Mouse (Mus musculus): ENCODE results near the gene Mapkap1. TPM values are rescaled to one million over a fixed set of nuclear protein-coding genes. Genes with fewer than 3 reads are reported as not detected.
A peak's percentile ranks its signal among the peaks of the same experiment; 100 is the strongest.

The Mapkap1 gene
- polyA plus RNA-seq, 2 experiments = 14.9 to 25.5 TPM

GRCm38 (mm10) chr2:34526527-34527371, 120.2 kb downstream of the Mapkap1 start:
- Histone ChIP-seq H3K4me3 (ENCODE audit: insufficient read depth in 1 of 2, low read depth in 2 of 2, low read length in 2 of 2) (no peak overlapping the region), H3K9ac (replicated peaks) (no peak overlapping the region), H3K9me3 (ENCODE audit: control insufficient read depth, low read length) (no peaks in the 10 kb centered on the region), H3K4me1 (replicated peaks; ENCODE audit: control insufficient read depth in 2 of 2, insufficient read depth in 2 of 2, low read length in 1 of 2) (no peaks in the 10 kb centered on the region), H3K27ac (no peak overlapping the region), H3K4me2 (ENCODE audit: low read depth) (no peak overlapping the region), H3K27me3 (ENCODE audit: control insufficient read depth, insufficient read depth, low read length) (no peaks in the 10 kb centered on the region), H3K36me3 (replicated peaks; ENCODE audit: control insufficient read depth, insufficient read depth, low read depth) (no peaks in the 10 kb centered on the region)
- 67% methylated on average over 15 of the region's 15 CpGs for WGBS (ENCODE audit: insufficient replicate concordance)
- TF ChIP-seq EP300 (IDR thresholded peaks at IDR 0.05; ENCODE audit: low read depth) (no peak), CTCF (IDR thresholded peaks at IDR 0.05; ENCODE audit: low read depth) (no peak)
- no peak for ATAC-seq (ENCODE audit: insufficient read depth)
- no peak for DNase-seq (ENCODE audit: low read depth in 3 of 3, low spot score in 3 of 3)

DNA sequence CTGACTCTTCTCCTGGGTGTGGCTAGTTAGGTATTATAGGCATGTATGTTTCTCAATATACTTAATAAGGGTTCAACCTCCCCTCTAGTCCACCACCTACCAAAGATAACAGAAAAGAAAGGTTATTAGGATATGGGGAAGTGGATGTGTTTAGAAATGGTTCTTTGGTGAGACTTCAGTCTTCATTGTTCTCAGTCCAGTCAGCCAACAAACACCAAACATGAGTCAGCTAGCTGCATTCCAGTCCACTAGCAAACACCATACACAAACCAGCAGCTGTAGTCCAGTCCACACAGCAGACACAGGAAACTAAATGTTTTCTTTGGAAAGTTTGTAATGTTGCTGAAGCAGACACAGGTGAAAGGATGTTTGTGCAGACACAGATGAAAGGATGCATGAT, 121.9 kb downstream of the Mapkap1 start:
- no peak for DNase-seq (ENCODE audit: low read depth in 3 of 3, low spot score in 3 of 3)
- TF ChIP-seq CTCF (IDR thresholded peaks at IDR 0.05; ENCODE audit: low read depth) (no peak), EP300 (IDR thresholded peaks at IDR 0.05; ENCODE audit: low read depth) (no peak)
- Histone ChIP-seq H3K4me2 (ENCODE audit: low read depth) (no peak overlapping the region), H3K9me3 (ENCODE audit: control insufficient read depth, low read length) (no peaks in the 10 kb centered on the region), H3K4me3 (ENCODE audit: insufficient read depth in 1 of 2, low read depth in 2 of 2, low read length in 2 of 2) (no peak overlapping the region), H3K27ac (no peak overlapping the region), H3K9ac (replicated peaks) (no peak overlapping the region), H3K27me3 (ENCODE audit: control insufficient read depth, insufficient read depth, low read length) (no peaks in the 10 kb centered on the region), H3K36me3 (replicated peaks; ENCODE audit: control insufficient read depth, insufficient read depth, low read depth) (no peaks in the 10 kb centered on the region), H3K4me1 (replicated peaks; ENCODE audit: control insufficient read depth in 2 of 2, insufficient read depth in 2 of 2, low read length in 1 of 2) (no peaks in the 10 kb centered on the region)
- ATAC-seq (ENCODE audit: insufficient read depth) = no peak

GRCm38 (mm10) chr2:34530042-34530441, 123.5 kb downstream of the Mapkap1 start:
- TF ChIP-seq CTCF (IDR thresholded peaks at IDR 0.05; ENCODE audit: low read depth) = peak; percentile 50
- TF ChIP-seq EP300 (IDR thresholded peaks at IDR 0.05; ENCODE audit: low read depth) = no peak
- no peak for ATAC-seq (ENCODE audit: insufficient read depth)
- H3K9me3 ChIP-seq (ENCODE audit: control insufficient read depth, low read length) = no peaks in the 10 kb centered on the region
- H3K9ac ChIP-seq (replicated peaks) = no peak overlapping the region
- no peaks in the 10 kb centered on the region for H3K27me3 ChIP-seq (ENCODE audit: control insufficient read depth, insufficient read depth, low read length)
- no peak overlapping the region for H3K27ac ChIP-seq
- DNase-seq (ENCODE audit: low read depth in 3 of 3, low spot score in 3 of 3) = no peak
- no peak overlapping the region for H3K4me3 ChIP-seq (ENCODE audit: insufficient read depth in 1 of 2, low read depth in 2 of 2, low read length in 2 of 2)
- no peaks in the 10 kb centered on the region for H3K4me1 ChIP-seq (replicated peaks; ENCODE audit: control insufficient read depth in 2 of 2, insufficient read depth in 2 of 2, low read length in 1 of 2)
- H3K4me2 ChIP-seq (ENCODE audit: low read depth) = no peak overlapping the region
- WGBS (ENCODE audit: insufficient replicate concordance) = 64% methylated on average over 3 of the region's 3 CpGs
- H3K36me3 ChIP-seq (replicated peaks; ENCODE audit: control insufficient read depth, insufficient read depth, low read depth) = no peaks in the 10 kb centered on the region

GRCm38 (mm10) chr2:34531801-34532298, 125.3 kb downstream of the Mapkap1 start:
- H3K4me2 ChIP-seq (ENCODE audit: low read depth) = no peak overlapping the region
- 72% methylated on average over 3 of the region's 3 CpGs for WGBS (ENCODE audit: insufficient replicate concordance)
- H3K4me3 ChIP-seq (ENCODE audit: insufficient read depth in 1 of 2, low read depth in 2 of 2, low read length in 2 of 2) = no peak overlapping the region
- H3K36me3 ChIP-seq (replicated peaks; ENCODE audit: control insufficient read depth, insufficient read depth, low read depth) = no peaks in the 10 kb centered on the region
- TF ChIP-seq CTCF (IDR thresholded peaks at IDR 0.05; ENCODE audit: low read depth) (no peak), EP300 (IDR thresholded peaks at IDR 0.05; ENCODE audit: low read depth) (no peak)
- ATAC-seq (ENCODE audit: insufficient read depth) = no peak
- no peak for DNase-seq (ENCODE audit: low read depth in 3 of 3, low spot score in 3 of 3)
- H3K9ac ChIP-seq (replicated peaks) = no peak overlapping the region
- H3K9me3 ChIP-seq (ENCODE audit: control insufficient read depth, low read length) = no peaks in the 10 kb centered on the region
- no peaks in the 10 kb centered on the region for H3K27me3 ChIP-seq (ENCODE audit: control insufficient read depth, insufficient read depth, low read length)
- no peaks in the 10 kb centered on the region for H3K4me1 ChIP-seq (replicated peaks; ENCODE audit: control insufficient read depth in 2 of 2, insufficient read depth in 2 of 2, low read length in 1 of 2)
- no peak overlapping the region for H3K27ac ChIP-seq

DNA sequence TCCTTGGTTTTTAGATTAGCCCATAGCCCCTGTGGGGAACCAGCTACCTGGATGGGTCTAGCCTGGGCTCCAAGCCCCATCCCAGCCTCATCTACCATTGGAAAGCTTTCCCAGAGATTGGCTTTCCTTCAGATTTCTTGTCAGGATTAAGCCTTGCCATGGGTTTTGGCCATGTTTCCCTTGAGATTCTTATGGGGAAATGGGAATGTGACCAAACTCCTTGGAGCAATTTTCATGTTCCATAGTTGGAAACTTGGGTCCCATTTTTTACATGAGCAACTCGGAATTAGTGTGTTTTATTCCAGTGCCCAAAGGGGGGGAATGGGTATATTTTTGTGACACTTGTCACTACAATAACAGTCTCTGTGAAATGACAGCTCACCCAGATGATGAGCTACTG, 125.8 kb downstream of the Mapkap1 start:
- Histone ChIP-seq H3K27ac (no peak overlapping the region), H3K4me1 (replicated peaks; ENCODE audit: control insufficient read depth in 2 of 2, insufficient read depth in 2 of 2, low read length in 1 of 2) (no peaks in the 10 kb centered on the region)
- ATAC-seq (ENCODE audit: insufficient read depth) = no peak

More for the DNA sequence above, 125.8 kb downstream of the Mapkap1 start:
- no peaks in the 10 kb centered on the region for H3K27me3 ChIP-seq (ENCODE audit: control insufficient read depth, insufficient read depth, low read length)
- 49% methylated on average over 1 of the region's 1 CpGs for WGBS (ENCODE audit: insufficient replicate concordance)
- TF ChIP-seq CTCF (IDR thresholded peaks at IDR 0.05; ENCODE audit: low read depth) (no peak), EP300 (IDR thresholded peaks at IDR 0.05; ENCODE audit: low read depth) (no peak)
- no peak overlapping the region for H3K9ac ChIP-seq (replicated peaks)
- H3K4me2 ChIP-seq (ENCODE audit: low read depth) = no peak overlapping the region
- H3K9me3 ChIP-seq (ENCODE audit: control insufficient read depth, low read length) = no peaks in the 10 kb centered on the region
- DNase-seq (ENCODE audit: low read depth in 3 of 3, low spot score in 3 of 3) = no peak
- H3K36me3 ChIP-seq (replicated peaks; ENCODE audit: control insufficient read depth, insufficient read depth, low read depth) = no peaks in the 10 kb centered on the region
- no peak overlapping the region for H3K4me3 ChIP-seq (ENCODE audit: insufficient read depth in 1 of 2, low read depth in 2 of 2, low read length in 2 of 2)

All from liver, embryonic 14.5 days (tissue).